ENCODE assay signal across 9 mouse cellular contexts in the genomic region with DNA sequence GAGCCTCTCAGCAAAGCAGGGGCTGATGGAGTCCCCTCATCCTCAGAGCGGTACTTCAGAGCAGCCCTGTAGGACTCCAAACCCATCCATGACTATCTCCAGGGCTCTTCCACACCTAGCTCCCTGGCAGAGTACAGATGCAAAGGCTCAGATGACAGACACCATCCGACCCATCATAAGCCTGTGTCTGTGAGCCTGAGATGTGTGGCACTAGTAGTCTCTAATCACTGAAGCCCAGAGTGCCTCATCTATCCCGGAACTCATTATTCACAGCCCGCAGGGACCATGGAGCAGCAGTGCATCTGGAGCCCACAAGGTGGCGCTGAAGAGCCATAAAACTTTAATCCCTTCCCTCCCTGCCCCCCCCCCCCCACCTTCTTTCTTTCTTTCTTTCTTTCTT. TPM values are rescaled to one million over a fixed set of nuclear protein-coding genes. Genes with fewer than 3 reads are reported as not detected.
A peak's percentile ranks its signal among the peaks of the same experiment; 100 is the strongest.
DNase-seq lines count a peak whose midpoint lies in the region; ATAC-seq and TF ChIP-seq lines count a peak whose summit lies in the region.
"Had no signal": no experiment of that assay in that cellular context is flagged by ENCODE, and none has a peak within 500 bp of the region (broad histone marks: within the 10 kb centered on the region; RNA-seq: fewer than 3 reads in every experiment).

No protein-coding gene starts in this region.

- intact Hi-C loops in heart, postnatal 36 days (cut with DNase I) = loop anchor here (1.0 to 5.0 kb wide), 2 partner anchors 71 to 185 kb away; no protein-coding TSS in a partner anchor

- ATAC-seq in erythroblast, adult 5-6 weeks (replicated peaks; ENCODE audit: low FRiP score, poor library complexity, severe bottlenecking) = peak; percentile 72; the same call in 1 of the 2 replicates
- ATAC-seq in lung, embryonic 16.5 days (ENCODE audit: low read depth) = peak; percentile 32; the same call in 1 of the 2 replicates

- H3K27ac ChIP-seq in bone marrow, adult 2 months (ENCODE audit: control insufficient read depth, insufficient read depth, low read depth, low read length, poor library complexity) = no peak overlapping the region
- no peak overlapping the region for H3K27ac ChIP-seq in lung, embryonic 16.5 days (ENCODE audit: low read length)
- H3K27ac ChIP-seq: embryonic facial prominence, embryonic 13.5 days had no signal

- 19% methylated on average over 5 of the region's 5 CpGs for WGBS in bone marrow, adult 2 months
- WGBS in lung, embryonic 16.5 days = 14% methylated on average over 5 of the region's 5 CpGs

- H3K27me3 ChIP-seq in lung, embryonic 16.5 days (ENCODE audit: control insufficient read depth, insufficient read depth, low read depth, low read length) = no peaks in the 10 kb centered on the region
- H3K27me3 ChIP-seq: embryonic facial prominence, embryonic 13.5 days had no signal

- H3K4me2 ChIP-seq in lung, embryonic 16.5 days (ENCODE audit: low read depth, low read length) = no peak overlapping the region
- H3K4me2 ChIP-seq: embryonic facial prominence, embryonic 13.5 days had no signal

- peaks cover 4% of the 10 kb centered on the region for H3K36me3 ChIP-seq in lung, embryonic 16.5 days (ENCODE audit: control insufficient read depth, insufficient read depth, low read length)

- peak; percentile 67 to 80 for DNase-seq in CD8-positive naive resting alpha-beta T cell, adult 2 months (ENCODE audit: low read depth in 2 of 2, low spot score in 2 of 2)
- DNase-seq in heart, postnatal 36 days = peak; percentile 73 to 87
- peak; percentile 67 to 90 for DNase-seq in layer of hippocampus, adult 18-20 months (ENCODE audit: low spot score in 2 of 2)
- peak; percentile 66 for DNase-seq in ovary, postnatal 36 days (ENCODE audit: low spot score)
- DNase-seq in thymus, postnatal 14 days = peak; percentile 84

- no peaks in the 10 kb centered on the region for H3K4me1 ChIP-seq in bone marrow, adult 2 months (ENCODE audit: control insufficient read depth, insufficient read depth, low read length)
- no peaks in the 10 kb centered on the region for H3K4me1 ChIP-seq in lung, embryonic 16.5 days (replicated peaks; ENCODE audit: control insufficient read depth, insufficient read depth, low read length)

- TF ChIP-seq POLR2A in bone marrow, adult 2 months (IDR thresholded peaks at IDR 0.05; ENCODE audit: borderline replicate concordance, control insufficient read depth, low read depth, low read length) = no peak

- peak; percentile 71 for TF ChIP-seq CTCF in bone marrow, adult 2 months (IDR thresholded peaks at IDR 0.05; ENCODE audit: control insufficient read depth, insufficient read depth, low read length)

- H3K9me3 ChIP-seq in lung, embryonic 16.5 days (ENCODE audit: control insufficient read depth, low read length) = no peaks in the 10 kb centered on the region
- H3K9me3 ChIP-seq: embryonic facial prominence, embryonic 13.5 days had no signal

- no peak overlapping the region for H3K9ac ChIP-seq in lung, embryonic 16.5 days (ENCODE audit: low read length)
- H3K9ac ChIP-seq: embryonic facial prominence, embryonic 13.5 days had no signal

- no peak overlapping the region for H3K4me3 ChIP-seq in bone marrow, adult 2 months (replicated peaks; ENCODE audit: control insufficient read depth, low read depth, low read length)
- H3K4me3 ChIP-seq in lung, embryonic 16.5 days (ENCODE audit: low read length) = no peak overlapping the region
- H3K4me3 ChIP-seq: embryonic facial prominence, embryonic 13.5 days had no signal

RNA-seq across cellular contexts. Expression of a gene that starts 17.4 kb away (rescaled TPM):
- polyA plus RNA-seq in bone marrow, adult 2 months (2011; ENCODE audit: insufficient read depth, insufficient read length, low replicate concordance, missing spikeins) = 5.4 and 7.8 TPM in 2 replicates
- total RNA-seq in erythroblast, adult 5-6 weeks (2015; ENCODE audit: low replicate concordance) = not detected in 2 replicates
- 0.28 and 1.7 TPM in 2 replicates for total RNA-seq in erythroblast, adult 5-6 weeks (2017; ENCODE audit: low replicate concordance)
- 1 to 10 TPM; 3.9 to 4.9 TPM for total RNA-seq in heart, postnatal 36 days (2021)
- 10 to 100 TPM; 33.7 to 38.2 TPM for total RNA-seq in layer of hippocampus, adult 18-20 months (2021)
- polyA plus RNA-seq in lung, embryonic 16.5 days (2015; fragmentation: Nextera tagmentation; extraction: Ambion mirVana) = 19.5 and 19.8 TPM in 2 replicates

RNA-seq across cellular contexts. Expression of a gene that starts 29.5 kb away (rescaled TPM):
- 9.4 and 11.9 TPM in 2 replicates for polyA plus RNA-seq in bone marrow, adult 2 months (2011; ENCODE audit: insufficient read depth, insufficient read length, low replicate concordance, missing spikeins)
- total RNA-seq in erythroblast, adult 5-6 weeks (2015; ENCODE audit: low replicate concordance) = 1.5 and 13.1 TPM in 2 replicates
- 1.0 and 3.1 TPM in 2 replicates for total RNA-seq in erythroblast, adult 5-6 weeks (2017; ENCODE audit: low replicate concordance)
- 1 to 10 TPM; 7.9 to 8.7 TPM for total RNA-seq in heart, postnatal 36 days (2021)
- 10 to 100 TPM; 10.7 to 12.5 TPM for total RNA-seq in layer of hippocampus, adult 18-20 months (2021)
- 13.8 and 14.9 TPM in 2 replicates for polyA plus RNA-seq in lung, embryonic 16.5 days (2015; fragmentation: Nextera tagmentation; extraction: Ambion mirVana)

RNA-seq across cellular contexts. Expression of a gene that starts 51.6 kb away (rescaled TPM):
- 4.2 TPM in 2 replicates for polyA plus RNA-seq in bone marrow, adult 2 months (2011; ENCODE audit: insufficient read depth, insufficient read length, low replicate concordance, missing spikeins)
- 3.3 and 6.3 TPM in 2 replicates for total RNA-seq in erythroblast, adult 5-6 weeks (2015; ENCODE audit: low replicate concordance)
- 1.7 and 3.1 TPM in 2 replicates for total RNA-seq in erythroblast, adult 5-6 weeks (2017; ENCODE audit: low replicate concordance)
- total RNA-seq in heart, postnatal 36 days (2021) = 1 to 10 TPM; 1.2 to 1.7 TPM
- total RNA-seq in layer of hippocampus, adult 18-20 months (2021) = under 1 TPM; 0.56 to 0.67 TPM
- 0.44 and 0.53 TPM in 2 replicates for polyA plus RNA-seq in lung, embryonic 16.5 days (2015; fragmentation: Nextera tagmentation; extraction: Ambion mirVana)

Comparison
In these comparisons a context has a peak if more than half of its experiments do, and no peak if none do; other contexts are left out.
1. RNA of a gene that starts 17.4 kb away (total RNA-seq): 33.7 to 38.2 TPM in layer of hippocampus, adult 18-20 months; 3.9 to 4.9 TPM in heart, postnatal 36 days and 0.28 to 1.7 TPM in erythroblast, adult 5-6 weeks; every median in the first group is over 4 times any median in the second.
2. Peak in every context shown above with its lines, with median percentiles within 50 percentile points of each other: DNase-seq.